Mouse (Mus musculus) megakaryocyte, embryonic 14.5 days (primary cell): Measurements from ENCODE around the gene Bahd1.

Source experiments
- FLI1 ChIP-seq: IDR thresholded peaks from 2 replicates; pipeline ENCODE4 v1.6.1; 2012; ENCODE audit warnings: low read length, inconsistent platforms, mixed read lengths
- GATA1 ChIP-seq: IDR thresholded peaks from 3 replicates; pipeline ENCODE4 v1.6.1; 2012; ENCODE audit warnings: mixed read lengths, low read length, inconsistent platforms, borderline replicate concordance

DNA sequence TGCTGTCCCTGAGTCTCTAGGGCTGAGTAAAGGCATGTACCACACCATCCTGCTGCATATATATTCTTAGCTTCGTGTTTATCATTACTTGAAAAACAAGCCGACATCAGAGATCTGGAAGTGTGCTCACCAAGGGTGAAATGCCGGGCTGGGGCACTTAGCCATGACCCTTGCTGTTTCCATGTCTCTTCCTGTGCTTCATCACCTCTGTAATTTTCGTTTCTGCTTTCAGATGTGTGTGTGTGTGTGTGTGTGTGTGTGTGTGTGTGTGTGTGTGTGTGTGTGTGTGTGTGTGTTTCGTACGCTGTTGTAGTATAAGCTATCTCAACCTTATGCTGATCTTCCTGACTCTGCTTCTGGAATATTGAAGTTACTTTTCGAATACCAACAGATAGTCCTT, 41.2 kb downstream of the Bahd1 start:
- TF ChIP-seq GATA1 (no peak), FLI1 (no peak)
